ENCODE assay signal across 7 mouse cellular contexts in the genomic region with DNA sequence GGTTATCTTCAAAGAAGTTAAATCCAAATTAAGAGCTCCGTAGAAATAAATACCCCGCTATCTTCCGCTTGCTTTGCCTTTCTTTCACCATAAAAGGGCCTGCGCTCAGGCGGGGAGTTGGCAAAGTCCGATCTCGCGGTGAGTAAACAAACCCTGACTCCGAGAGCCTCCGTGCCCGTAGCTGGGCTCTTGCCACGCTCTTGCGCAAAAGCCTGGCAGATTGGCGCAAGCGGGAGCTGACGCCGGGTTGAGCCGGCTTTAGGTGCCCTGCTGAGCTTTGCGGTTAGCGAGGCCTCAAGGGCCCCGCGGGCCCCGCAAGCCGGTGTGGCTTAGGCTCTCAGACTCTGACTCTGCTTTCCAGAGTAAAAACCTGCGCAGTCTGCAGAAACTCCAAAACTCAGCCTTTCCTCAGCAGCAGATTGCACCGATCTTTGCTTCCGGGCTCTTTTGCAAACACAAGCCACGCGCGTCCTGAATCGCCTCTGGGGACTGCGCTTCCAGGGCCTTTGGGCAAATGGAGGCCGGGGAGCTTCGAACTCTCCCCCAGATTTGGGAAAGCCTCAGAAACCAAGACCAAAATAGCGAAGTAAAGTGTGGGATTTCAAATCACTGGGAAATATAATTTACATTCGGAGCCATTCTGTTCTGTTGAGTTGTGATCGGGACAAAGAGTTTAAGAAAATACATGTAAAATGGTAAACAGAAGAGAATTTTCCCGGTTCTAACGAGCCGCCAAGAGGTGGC. TPM values are rescaled to one million over a fixed set of nuclear protein-coding genes. Genes with fewer than 3 reads are reported as not detected.
DNase-seq lines count a peak whose midpoint lies in the region; ATAC-seq lines count a peak whose summit lies in the region.

No protein-coding gene starts in this region.

- H3K9ac ChIP-seq in lung, embryonic 15.5 days = no peak overlapping the region

- DNase-seq in adrenal gland, postnatal 25 days = peak; percentile 86
- DNase-seq in cerebellum, postnatal 4 days (ENCODE audit: low spot score in 2 of 2) = peak; percentile 25 to 72
- peak; percentile 73 for DNase-seq in heart, embryonic 10.5 days (ENCODE audit: low spot score)
- DNase-seq in kidney, adult 8-10 months = peak; percentile 75 to 79
- DNase-seq in ovary, postnatal 10 days (ENCODE audit: low spot score) = peak; percentile 38
- no peak for DNase-seq in layer of hippocampus, postnatal 36 days

- H3K36me3 ChIP-seq in heart, embryonic 10.5 days = no peaks in the 10 kb centered on the region
- H3K36me3 ChIP-seq in lung, embryonic 15.5 days = no peaks in the 10 kb centered on the region

- H3K9me3 ChIP-seq in heart, embryonic 10.5 days = no peaks in the 10 kb centered on the region
- H3K9me3 ChIP-seq in lung, embryonic 15.5 days = no peaks in the 10 kb centered on the region

- peak overlapping the region; percentile 73 for H3K4me3 ChIP-seq in heart, embryonic 10.5 days
- peak overlapping the region; percentile 25 for H3K4me3 ChIP-seq in lung, embryonic 15.5 days

- H3K4me2 ChIP-seq in lung, embryonic 15.5 days = peak overlapping the region; percentile 52

- 1% methylated on average over 40 of the region's 40 CpGs for WGBS in heart, embryonic 10.5 days
- WGBS in lung, embryonic 15.5 days = under 1% methylated on average over 40 of the region's 40 CpGs

- peaks cover 50% of the 10 kb centered on the region for H3K4me1 ChIP-seq in heart, embryonic 10.5 days
- peaks cover 40% of the 10 kb centered on the region for H3K4me1 ChIP-seq in lung, embryonic 15.5 days

- H3K27ac ChIP-seq in heart, embryonic 10.5 days = no peak overlapping the region
- H3K27ac ChIP-seq in lung, embryonic 15.5 days = no peak overlapping the region

- peak; percentile 30; the same call in 1 of the 2 replicates for ATAC-seq in lung, embryonic 15.5 days (ENCODE audit: borderline replicate concordance, extremely low read depth, low FRiP score, low TSS enrichment)

- H3K27me3 ChIP-seq in heart, embryonic 10.5 days (ENCODE audit: insufficient read depth, poor library complexity, severe bottlenecking) = peaks cover 100% of the 10 kb centered on the region
- H3K27me3 ChIP-seq in lung, embryonic 15.5 days = peaks cover 97% of the 10 kb centered on the region

RNA-seq across cellular contexts. Expression of a gene that starts 2.6 kb away (rescaled TPM):
- not detected in 2 replicates for total RNA-seq in adrenal gland, postnatal 25 days (2021)
- polyA plus RNA-seq in heart, embryonic 10.5 days (2016; fragmentation: Nextera tagmentation; extraction: Ambion mirVana) = 0.09 TPM in 1 of 2 replicates, not detected in the other
- 0.06 TPM in 1 of 2 replicates, not detected in the other for polyA plus RNA-seq in lung, embryonic 15.5 days (2015; fragmentation: Nextera tagmentation; extraction: Ambion mirVana)
- total RNA-seq in layer of hippocampus, postnatal 36 days (2021) = under 1 TPM; 0.20 to 0.65 TPM

RNA-seq across cellular contexts. Expression of a gene that starts 9.4 kb away (rescaled TPM):
- 24.0 and 28.9 TPM in 2 replicates for total RNA-seq in adrenal gland, postnatal 25 days (2021)
- polyA plus RNA-seq in heart, embryonic 10.5 days (2016; fragmentation: Nextera tagmentation; extraction: Ambion mirVana) = 33.3 and 45.3 TPM in 2 replicates
- polyA plus RNA-seq in lung, embryonic 15.5 days (2015; fragmentation: Nextera tagmentation; extraction: Ambion mirVana) = 43.1 and 47.0 TPM in 2 replicates
- total RNA-seq in layer of hippocampus, postnatal 36 days (2021) = 10 to 100 TPM; 20.4 to 21.6 TPM

Comparison
In these comparisons a context has a peak if more than half of its experiments do, and no peak if none do; other contexts are left out.
1. DNase-seq: peak in adrenal gland, postnatal 25 days (single experiment), cerebellum, postnatal 4 days (2 of 2), heart, embryonic 10.5 days (single experiment), kidney, adult 8-10 months (2 of 2) and ovary, postnatal 10 days (single experiment); none in layer of hippocampus, postnatal 36 days (0 of 2).